Mouse (Mus musculus) forebrain, embryonic 12.5 days (tissue): ENCODE data around the gene Mien1. TPM values are rescaled to one million over a fixed set of nuclear protein-coding genes. Genes with fewer than 3 reads are reported as not detected.
A peak's percentile ranks its signal among the peaks of the same experiment; 100 is the strongest.

Experiments
- ATAC-seq: fragments of 200-750 bp; cut with Nextera tagmentation; 2 replicates; pipeline ENCODE4 v1.8.0; 2017; ENCODE audit warnings: moderate TSS enrichment; ENCODE audit not compliant: low FRiP score
- H3K27ac ChIP-seq: fragments of 300-500 bp; sonication (generic); 2 replicates; pipeline ENCODE4 v1.5.1; 2016; ENCODE audit warnings: mild to moderate bottlenecking
- H3K27me3 ChIP-seq: fragments of 300-500 bp; sonication (generic); 2 replicates; pipeline ENCODE4 v1.6.1; 2016; ENCODE audit warnings: mild to moderate bottlenecking
- H3K36me3 ChIP-seq: fragments of 300-500 bp; sonication (generic); replicated peaks from 2 replicates; pipeline ENCODE4 v1.6.1; 2016; ENCODE audit warnings: mild to moderate bottlenecking
- H3K4me1 ChIP-seq: fragments of 300-500 bp; sonication (generic); 2 replicates; pipeline ENCODE4 v1.6.1; 2016
- H3K4me2 ChIP-seq: fragments of 300-500 bp; sonication (generic); 2 replicates; pipeline ENCODE4 v1.6.1; 2016; ENCODE audit warnings: mild to moderate bottlenecking, moderate library complexity
- H3K4me3 ChIP-seq: fragments of 300-500 bp; sonication (generic); replicated peaks from 2 replicates; pipeline ENCODE4 v1.5.1; 2016; ENCODE audit warnings: mild to moderate bottlenecking
- H3K9ac ChIP-seq: fragments of 300-500 bp; sonication (generic); 2 replicates; pipeline ENCODE4 v1.6.1; 2016; ENCODE audit warnings: mild to moderate bottlenecking
- H3K9me3 ChIP-seq: fragments of 300-500 bp; sonication (generic); 2 replicates; pipeline ENCODE4 v1.6.1; 2016
- WGBS: fragments of 180-500 bp; shearing (Covaris S2); methylation state at CpG from one replicate; pipeline ENCODE4 v1.1.7; 2016; 5-methylcytosine and 5-hydroxymethylcytosine counted together
- polyA plus RNA-seq: library from polyadenylated mRNA; unstranded; fragments of >200 nt; fragmentation: Nextera tagmentation; extraction: Ambion mirVana; gene quantifications from 2 replicates; pipeline ENCODE4 v1.2.1, GENCODE M21; 2016

The Mien1 gene
- polyA plus RNA-seq, 1 experiment from 2014 or later: 142 TPM

GRCm38 (mm10) chr11:98392034-98392433 lies 46.8 kb downstream of the Mien1 start:
- peaks cover 55% of the 10 kb centered on the region for H3K27me3 ChIP-seq
- H3K4me1 ChIP-seq: peaks cover 22% of the 10 kb centered on the region
- no peak for ATAC-seq
- no peak overlapping the region for H3K9ac ChIP-seq
- H3K9me3 ChIP-seq: no peaks in the 10 kb centered on the region
- H3K4me3 ChIP-seq: no peak overlapping the region
- WGBS: 16% methylated on average over 8 of the region's 8 CpGs
- H3K4me2 ChIP-seq: no peak overlapping the region
- no peaks in the 10 kb centered on the region for H3K36me3 ChIP-seq
- no peak overlapping the region for H3K27ac ChIP-seq

GRCm38 (mm10) chr11:98390141-98390540 lies 48.6 kb downstream of the Mien1 start:
- peaks cover 22% of the 10 kb centered on the region for H3K4me1 ChIP-seq
- no peak overlapping the region for H3K27ac ChIP-seq
- no peak for ATAC-seq
- no peak overlapping the region for H3K4me3 ChIP-seq
- H3K27me3 ChIP-seq: peaks cover 74% of the 10 kb centered on the region
- H3K4me2 ChIP-seq: no peak overlapping the region
- 82% methylated on average over 12 of the region's 12 CpGs for WGBS
- H3K9me3 ChIP-seq: no peaks in the 10 kb centered on the region
- H3K36me3 ChIP-seq: no peaks in the 10 kb centered on the region
- H3K9ac ChIP-seq: no peak overlapping the region

- H3K4me3 ChIP-seq: no peak overlapping the region
- 0 out of 2 replicates have a peak overlapping the region, but pooled peaks have one; percentile 4 for H3K9ac ChIP-seq
- no peaks in the 10 kb centered on the region for H3K9me3 ChIP-seq
- H3K27me3 ChIP-seq: peaks cover 82% of the 10 kb centered on the region
- H3K4me2 ChIP-seq: no peak overlapping the region
- no peak overlapping the region for H3K27ac ChIP-seq
- no peak for ATAC-seq
- no peaks in the 10 kb centered on the region for H3K36me3 ChIP-seq
- peaks cover 18% of the 10 kb centered on the region for H3K4me1 ChIP-seq
- 23% methylated on average over 9 of the region's 9 CpGs for WGBS
These were observed 49.5 kb downstream of the Mien1 start for GRCm38 (mm10) chr11:98389221-98389780.

GRCm38 (mm10) chr11:98388282-98388681 lies 50.5 kb downstream of the Mien1 start:
- Histone ChIP-seq H3K4me3 (no peak overlapping the region), H3K27me3 (peaks cover 93% of the 10 kb centered on the region), H3K36me3 (no peaks in the 10 kb centered on the region), H3K9ac (no peak overlapping the region), H3K27ac (no peak overlapping the region), H3K4me1 (peaks cover 8% of the 10 kb centered on the region), H3K9me3 (no peaks in the 10 kb centered on the region), H3K4me2 (no peak overlapping the region)
- ATAC-seq: no peak
- WGBS: 72% methylated on average over 10 of the region's 10 CpGs

Other genes starting within 250 kb of the Mien1 start
- gene Med1, start 245.7 kb downstream of the Mien1 start, polyA plus RNA-seq: 68.7 and 79.9 TPM in 2 replicates
- 17.9 and 20.0 TPM in 2 replicates for gene Cdk12, start 235.9 kb downstream of the Mien1 start, polyA plus RNA-seq
- 19.9 and 20.5 TPM in 2 replicates for gene Neurod2, start 109.3 kb downstream of the Mien1 start, polyA plus RNA-seq
- gene Ppp1r1b, start 90.6 kb downstream of the Mien1 start, polyA plus RNA-seq: 3.0 and 3.1 TPM in 2 replicates
- 42.0 and 42.5 TPM in 2 replicates for gene Stard3, start 80.6 kb downstream of the Mien1 start, polyA plus RNA-seq
- 0.20 and 0.36 TPM in 2 replicates for gene Tcap, start 55.2 kb downstream of the Mien1 start, polyA plus RNA-seq
- 0.17 TPM in 1 of 2 replicates, not detected in the other for gene Pnmt, start 52.5 kb downstream of the Mien1 start, polyA plus RNA-seq
- 7.7 and 8.3 TPM in 2 replicates for gene Pgap3, start 38.5 kb downstream of the Mien1 start, polyA plus RNA-seq
- 16.4 and 17.8 TPM in 2 replicates for gene Erbb2, start 26.5 kb downstream of the Mien1 start, polyA plus RNA-seq
- gene Grb7, start 7.4 kb upstream of the Mien1 start, polyA plus RNA-seq: 1.1 and 1.6 TPM in 2 replicates
- gene Ikzf3, start 107.0 kb upstream of the Mien1 start, polyA plus RNA-seq: 0.04 TPM in 1 of 2 replicates, not detected in the other
- gene Zpbp2, start 112.1 kb upstream of the Mien1 start, polyA plus RNA-seq: 0.17 TPM in 1 of 2 replicates, not detected in the other
- 67.3 and 67.4 TPM in 2 replicates for gene Ormdl3, start 148.4 kb upstream of the Mien1 start, polyA plus RNA-seq
- not detected in 2 replicates for gene Lrrc3c, start 159.3 kb upstream of the Mien1 start, polyA plus RNA-seq
- gene Gm12355, start 186.7 kb upstream of the Mien1 start, polyA plus RNA-seq: 1.2 and 1.4 TPM in 2 replicates
- gene Gsdma3, start 187.4 kb upstream of the Mien1 start, polyA plus RNA-seq: not detected in 2 replicates
- not detected in 2 replicates for gene Gsdma2, start 207.8 kb upstream of the Mien1 start, polyA plus RNA-seq
- not detected in 2 replicates for gene Gsdma, start 225.4 kb upstream of the Mien1 start, polyA plus RNA-seq
- 234 and 239 TPM in 2 replicates for gene Psmd3, start 243.6 kb upstream of the Mien1 start, polyA plus RNA-seq